Comparison of ENCODE assay signal across 8 mouse cellular contexts in the genomic region with DNA sequence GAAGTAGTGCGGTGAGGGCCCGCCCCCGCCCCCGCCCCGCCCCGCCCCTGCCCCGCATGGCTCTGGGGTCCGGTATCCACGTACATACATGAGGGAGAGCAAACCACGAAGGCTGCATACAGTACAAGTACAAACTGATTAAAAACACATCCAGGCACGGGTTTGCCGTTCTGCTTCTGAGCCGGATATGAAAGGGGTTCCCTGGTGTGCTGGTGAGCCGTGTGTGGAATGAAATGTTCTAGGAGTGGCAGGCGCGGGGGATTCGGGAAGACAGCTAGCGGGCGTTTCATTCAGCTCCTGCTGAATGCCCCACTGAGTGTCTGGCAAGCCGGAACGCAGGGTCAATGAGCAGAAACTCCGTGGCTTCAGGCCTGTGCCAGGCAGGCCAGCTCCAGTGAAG. TPM values are rescaled to one million over a fixed set of nuclear protein-coding genes. Genes with fewer than 3 reads are reported as not detected.
DNase-seq lines count a peak whose midpoint lies in the region; ATAC-seq lines count a peak whose summit lies in the region.

No protein-coding gene starts in this region.

- peak; percentile 52 for ATAC-seq in hindbrain, embryonic 13.5 days (ENCODE audit: low FRiP score)
- 0 out of 2 replicates have a peak, but pooled peaks have one; percentile 35 for ATAC-seq in midbrain, embryonic 11.5 days (ENCODE audit: low FRiP score)
- no peak for ATAC-seq in monocyte, adult 5-6 weeks (replicated peaks; ENCODE audit: insufficient number of reproducible peaks, low FRiP score, low TSS enrichment, poor library complexity, severe bottlenecking)

- WGBS in hindbrain, embryonic 13.5 days = under 1% methylated on average over 19 of the region's 22 CpGs
- WGBS in midbrain, embryonic 11.5 days = under 1% methylated on average over 22 of the region's 22 CpGs

- H3K9ac ChIP-seq in hindbrain, embryonic 13.5 days = peak overlapping the region; percentile 64
- peak overlapping the region; percentile 33; the same call in 1 of the 2 replicates for H3K9ac ChIP-seq in midbrain, embryonic 11.5 days (ENCODE audit: low read length)

- peaks cover 37% of the 10 kb centered on the region for H3K4me1 ChIP-seq in hindbrain, embryonic 13.5 days (replicated peaks)
- H3K4me1 ChIP-seq in midbrain, embryonic 11.5 days (ENCODE audit: control insufficient read depth, insufficient read depth, low read length) = peaks cover 17% of the 10 kb centered on the region

- H3K36me3 ChIP-seq in hindbrain, embryonic 13.5 days = no peaks in the 10 kb centered on the region
- no peaks in the 10 kb centered on the region for H3K36me3 ChIP-seq in midbrain, embryonic 11.5 days (ENCODE audit: control insufficient read depth, insufficient read depth, low read length)

- H3K4me3 ChIP-seq in hindbrain, embryonic 13.5 days = peak overlapping the region; percentile 34
- H3K4me3 ChIP-seq in midbrain, embryonic 11.5 days (ENCODE audit: low read depth, low read length) = peak overlapping the region; percentile 27

- peak; percentile 23 for DNase-seq in layer of hippocampus, adult 11-12 months (ENCODE audit: low spot score)
- DNase-seq in layer of hippocampus, adult 9-11 months = no peak
- DNase-seq in cerebellum, postnatal 36 days = peak; percentile 19 to 27
- DNase-seq in midbrain, embryonic 11.5 days (ENCODE audit: low spot score, missing footprints) = peak; percentile 92
- DNase-seq in spleen, adult 12 weeks (ENCODE audit: low spot score) = no peak
- DNase-seq in spleen, postnatal 14 days (ENCODE audit: low spot score in 2 of 2) = no peak

- H3K9me3 ChIP-seq in hindbrain, embryonic 13.5 days = no peaks in the 10 kb centered on the region
- H3K9me3 ChIP-seq in midbrain, embryonic 11.5 days (ENCODE audit: control insufficient read depth, low read length) = no peaks in the 10 kb centered on the region

- H3K27me3 ChIP-seq in hindbrain, embryonic 13.5 days = peaks cover 15% of the 10 kb centered on the region
- peaks cover 9% of the 10 kb centered on the region for H3K27me3 ChIP-seq in midbrain, embryonic 11.5 days (ENCODE audit: control insufficient read depth, insufficient read depth, low read length)

- peak overlapping the region; percentile 63 for H3K4me2 ChIP-seq in hindbrain, embryonic 13.5 days
- H3K4me2 ChIP-seq in midbrain, embryonic 11.5 days = peak overlapping the region; percentile 56

- peak overlapping the region; percentile 77 for H3K27ac ChIP-seq in hindbrain, embryonic 13.5 days
- H3K27ac ChIP-seq in midbrain, embryonic 11.5 days (ENCODE audit: low read depth, low read length) = no peak overlapping the region

RNA-seq across cellular contexts. Expression of a gene that starts 36.6 kb away (rescaled TPM):
- 1.0 TPM in 2 replicates for polyA plus RNA-seq in hindbrain, embryonic 13.5 days (2015; fragmentation: Nextera tagmentation; extraction: Ambion mirVana)
- 1.1 and 1.7 TPM in 2 replicates for polyA plus RNA-seq in midbrain, embryonic 11.5 days (2014; fragmentation: Nextera tagmentation; extraction: Ambion mirVana)
- not detected in 3 replicates for total RNA-seq in monocyte, adult 5-6 weeks (2017)

Comparison
In these comparisons a context has a peak if more than half of its experiments do, and no peak if none do; other contexts are left out.
1. DNase-seq: peak in layer of hippocampus, adult 11-12 months (single experiment), cerebellum, postnatal 36 days (2 of 2) and midbrain, embryonic 11.5 days (single experiment); none in layer of hippocampus, adult 9-11 months (single experiment), spleen, adult 12 weeks (single experiment) and spleen, postnatal 14 days (0 of 2).